Mouse (Mus musculus) midbrain, embryonic 16.5 days (tissue): Measurements from ENCODE around the gene Ints11. TPM values are rescaled to one million over a fixed set of nuclear protein-coding genes. Genes with fewer than 3 reads are reported as not detected.
A peak's percentile ranks its signal among the peaks of the same experiment; 100 is the strongest.

Source experiments
- ATAC-seq: fragments of 200-750 bp; cut with Nextera tagmentation; 2 replicates; pipeline ENCODE4 v1.8.0; 2017; ENCODE audit warnings: moderate TSS enrichment
- H3K27ac ChIP-seq: fragments of 300-500 bp; sonication (generic); 2 replicates; pipeline ENCODE4 v1.5.1; 2014; ENCODE audit warnings: mild to moderate bottlenecking, low read length, mixed read lengths
- H3K27me3 ChIP-seq: fragments of 300-500 bp; sonication (generic); 2 replicates; pipeline ENCODE4 v1.6.1; 2014; ENCODE audit warnings: low read depth, low read length, mixed read lengths; ENCODE audit not compliant: control insufficient read depth, insufficient read depth
- H3K36me3 ChIP-seq: fragments of 300-500 bp; sonication (generic); 2 replicates; pipeline ENCODE4 v1.6.1; 2014; ENCODE audit warnings: mild to moderate bottlenecking, low read length, moderate library complexity, mixed read lengths; ENCODE audit not compliant: control insufficient read depth, insufficient read depth
- H3K4me1 ChIP-seq: fragments of 300-500 bp; sonication (generic); 2 replicates; pipeline ENCODE4 v1.6.1; 2014; ENCODE audit warnings: mild to moderate bottlenecking, low read length, mixed read lengths; ENCODE audit not compliant: control insufficient read depth, insufficient read depth
- H3K4me2 ChIP-seq: fragments of 300-500 bp; sonication (generic); 2 replicates; pipeline ENCODE4 v1.6.1; 2014; ENCODE audit warnings: mild to moderate bottlenecking, low read length, mixed read lengths
- H3K4me3 ChIP-seq: fragments of 300-500 bp; sonication (generic); 2 replicates; pipeline ENCODE4 v1.5.1; 2014; ENCODE audit warnings: low read depth, mild to moderate bottlenecking, low read length, moderate library complexity, mixed read lengths
- H3K9ac ChIP-seq: fragments of 300-500 bp; sonication (generic); 2 replicates; pipeline ENCODE4 v1.6.1; 2014; ENCODE audit warnings: low read depth, low read length, mixed read lengths
- H3K9me3 ChIP-seq: fragments of 300-500 bp; sonication (generic); replicated peaks from 2 replicates; pipeline ENCODE4 v1.6.1; 2014; ENCODE audit warnings: mild to moderate bottlenecking, low read length, mixed read lengths; ENCODE audit not compliant: control insufficient read depth, poor library complexity, severe bottlenecking
- WGBS: fragments of 180-500 bp; shearing (Covaris S2); extraction: QIAGEN DNeasy Blood & Tissue Kit; methylation state at CpG from one replicate; pipeline ENCODE4 v1.1.7; 2014; 5-methylcytosine and 5-hydroxymethylcytosine counted together
- polyA plus RNA-seq: library from polyadenylated mRNA; unstranded; fragments of >200 nt; fragmentation: Nextera tagmentation; extraction: Ambion mirVana; gene quantifications from 2 replicates; pipeline ENCODE4 v1.2.1, GENCODE M21; 2015

Gene Ints11
- polyA plus RNA-seq, 1 experiment from 2014 or later = 78.7 TPM

DNA sequence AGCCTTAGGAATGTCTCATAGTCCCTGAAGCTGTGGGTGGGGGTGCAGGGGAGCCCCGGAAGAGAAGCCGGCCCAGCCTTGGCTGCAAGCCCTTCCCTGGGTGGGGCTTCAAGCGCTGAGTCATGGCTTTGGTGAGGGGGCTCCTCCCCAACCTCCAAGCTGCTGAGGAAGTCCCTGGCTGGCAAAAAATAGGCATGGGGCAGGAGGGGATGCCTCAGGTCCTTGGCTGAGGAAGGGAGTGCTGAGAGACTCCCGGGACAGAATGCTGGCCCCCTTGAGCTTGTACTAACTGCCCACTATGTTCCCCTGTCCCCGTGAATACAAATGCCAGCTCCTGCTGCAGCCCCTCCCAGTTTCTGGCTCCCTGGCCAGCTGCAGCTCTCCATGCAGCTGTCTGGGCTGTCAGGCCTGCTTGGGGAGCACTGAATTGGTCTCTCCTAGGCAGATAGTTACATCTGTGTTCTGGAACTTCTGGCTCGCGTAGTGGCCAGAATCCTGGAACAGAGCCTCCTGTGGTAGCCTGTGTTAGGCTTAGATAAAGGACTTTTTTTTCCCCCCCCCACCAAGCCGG is 25.1 kb downstream of the Ints11 start:
- WGBS = 22% methylated on average over 8 of the region's 8 CpGs
- ATAC-seq = no peak
- Histone ChIP-seq H3K27ac (peak overlapping the region; percentile 38; the same call in 1 of the 2 replicates), H3K4me2 (peak overlapping the region; percentile 94), H3K36me3 (peaks cover 26% of the 10 kb centered on the region), H3K27me3 (no peaks in the 10 kb centered on the region), H3K9me3 (no peaks in the 10 kb centered on the region), H3K9ac (peak overlapping the region; percentile 98), H3K4me3 (peak overlapping the region; percentile 92), H3K4me1 (peaks cover 43% of the 10 kb centered on the region)

DNA sequence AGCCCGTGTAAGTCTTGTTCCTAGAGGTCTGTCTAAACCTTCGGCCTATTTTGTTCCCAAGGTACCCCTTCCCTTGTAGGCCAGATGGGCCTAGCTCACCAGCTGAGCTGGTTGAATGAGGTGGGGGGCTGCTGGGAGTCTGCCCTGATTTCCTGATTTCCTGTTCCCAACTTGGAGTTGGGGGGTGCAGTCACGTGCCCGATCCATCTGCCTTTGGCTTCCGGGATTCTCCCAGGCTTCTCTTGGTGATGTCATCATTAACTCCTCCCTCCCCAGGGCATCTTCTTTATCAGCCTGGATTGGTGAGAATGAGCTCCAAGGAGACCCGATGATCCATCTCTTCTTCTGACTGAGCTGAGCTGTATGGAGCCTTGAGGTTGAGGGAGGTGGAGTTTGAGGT is 25.9 kb downstream of the Ints11 start:
- WGBS = 22% methylated on average over 6 of the region's 6 CpGs
- no peaks in the 10 kb centered on the region for H3K9me3 ChIP-seq
- H3K4me1 ChIP-seq = peaks cover 38% of the 10 kb centered on the region
- H3K9ac ChIP-seq = peak overlapping the region; percentile 98
- peak overlapping the region; percentile 38; the same call in 1 of the 2 replicates for H3K27ac ChIP-seq
- H3K4me2 ChIP-seq = peak overlapping the region; percentile 94
- H3K4me3 ChIP-seq = peak overlapping the region; percentile 92
- no peaks in the 10 kb centered on the region for H3K27me3 ChIP-seq
- ATAC-seq = no peak
- H3K36me3 ChIP-seq = peaks cover 33% of the 10 kb centered on the region

DNA sequence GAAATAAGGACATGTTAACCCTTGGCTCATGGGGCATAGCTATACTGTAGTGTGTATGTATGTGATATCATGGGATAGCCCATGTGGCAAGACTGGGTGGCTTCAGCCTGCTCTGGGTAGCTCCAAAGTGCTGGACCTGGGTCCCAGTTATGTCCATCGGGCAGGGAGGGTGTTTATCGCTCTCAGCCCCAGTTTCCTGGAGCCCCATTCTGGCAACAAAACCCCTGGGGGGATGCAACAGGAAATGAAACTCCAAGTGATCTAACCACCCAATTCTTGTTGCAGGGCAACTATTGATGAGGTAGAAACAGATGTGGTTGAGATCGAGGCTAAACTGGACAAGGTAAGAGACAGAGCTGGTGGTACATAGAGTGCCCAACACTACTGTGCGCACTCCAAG is 26.5 kb downstream of the Ints11 start:
- Histone ChIP-seq H3K4me1 (peaks cover 31% of the 10 kb centered on the region), H3K4me2 (peak overlapping the region; percentile 94), H3K9ac (no peak overlapping the region), H3K4me3 (no peak overlapping the region), H3K36me3 (peaks cover 35% of the 10 kb centered on the region), H3K9me3 (no peaks in the 10 kb centered on the region), H3K27me3 (no peaks in the 10 kb centered on the region), H3K27ac (no peak overlapping the region)
- ATAC-seq = no peak
- WGBS = 95% methylated on average over 4 of the region's 4 CpGs

DNA sequence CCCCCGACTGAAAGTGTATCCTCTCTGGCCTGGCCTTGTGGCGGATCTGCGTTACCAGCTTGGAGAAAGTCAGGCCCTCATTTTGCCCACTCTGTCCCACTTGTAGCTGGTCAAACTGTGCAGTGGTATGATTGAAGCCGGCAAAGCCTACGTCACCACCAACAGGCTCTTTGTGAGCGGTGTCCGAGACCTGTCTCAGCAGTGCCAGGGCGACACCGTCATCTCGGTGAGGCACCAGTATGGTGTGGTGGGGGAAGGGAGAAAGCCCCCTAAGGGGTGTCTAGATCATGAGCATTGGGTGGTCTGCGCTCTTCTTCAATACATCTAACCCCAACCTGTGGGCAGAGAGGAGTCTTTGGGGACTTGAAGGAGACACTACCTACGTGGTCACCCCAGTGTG is 27.1 kb downstream of the Ints11 start:
- no peak for ATAC-seq
- 95% methylated on average over 12 of the region's 12 CpGs for WGBS
- Histone ChIP-seq H3K4me1 (peaks cover 31% of the 10 kb centered on the region), H3K4me2 (no peak overlapping the region), H3K9me3 (no peaks in the 10 kb centered on the region), H3K9ac (no peak overlapping the region), H3K27me3 (no peaks in the 10 kb centered on the region), H3K36me3 (peaks cover 41% of the 10 kb centered on the region), H3K4me3 (no peak overlapping the region), H3K27ac (no peak overlapping the region)

DNA sequence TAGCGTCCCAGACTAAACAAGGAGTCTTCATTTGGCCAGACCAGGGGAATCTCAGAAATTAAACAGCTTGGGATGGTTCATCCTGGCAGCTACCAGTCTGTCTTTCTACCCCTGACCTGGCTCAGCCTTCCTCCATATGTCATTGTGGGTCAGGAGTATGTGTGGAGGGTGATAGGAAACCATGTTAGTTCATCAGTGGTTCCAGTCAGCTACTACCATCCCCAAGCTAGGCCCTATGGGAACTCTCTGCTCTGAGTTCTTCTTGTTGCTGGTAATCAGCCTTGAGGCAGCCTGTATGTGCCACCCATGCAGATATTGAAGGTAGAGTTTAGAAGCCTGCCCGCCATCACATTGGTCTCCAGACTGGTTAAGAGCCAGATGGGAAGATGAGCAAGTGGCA is 29.0 kb downstream of the Ints11 start:
- Histone ChIP-seq H3K4me1 (peaks cover 27% of the 10 kb centered on the region), H3K27me3 (no peaks in the 10 kb centered on the region), H3K36me3 (peaks cover 60% of the 10 kb centered on the region), H3K4me2 (no peak overlapping the region), H3K4me3 (no peak overlapping the region), H3K9ac (no peak overlapping the region), H3K27ac (no peak overlapping the region), H3K9me3 (no peaks in the 10 kb centered on the region)
- 98% methylated on average over 2 of the region's 2 CpGs for WGBS
- ATAC-seq = no peak

DNA sequence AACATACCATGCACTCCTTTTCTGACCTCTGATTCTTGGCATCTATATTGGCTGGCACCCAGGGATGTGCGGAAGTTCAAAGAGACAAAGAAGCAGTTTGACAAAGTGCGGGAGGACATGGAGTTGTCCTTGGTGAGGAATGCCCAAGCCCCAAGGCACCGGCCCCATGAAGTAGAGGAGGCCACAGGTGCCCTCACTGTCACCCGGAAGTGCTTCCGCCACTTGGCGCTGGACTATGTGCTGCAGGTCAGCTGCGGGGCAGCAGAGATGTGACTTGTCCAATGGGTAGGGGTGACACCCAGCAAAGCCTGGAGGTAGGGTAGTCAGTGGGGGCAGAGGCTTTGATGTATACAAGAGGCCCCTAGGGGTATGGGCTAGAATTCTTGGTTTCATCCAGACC is 30.0 kb downstream of the Ints11 start:
- Histone ChIP-seq H3K27ac (no peak overlapping the region), H3K4me1 (peaks cover 16% of the 10 kb centered on the region), H3K9me3 (no peaks in the 10 kb centered on the region), H3K9ac (no peak overlapping the region), H3K4me3 (no peak overlapping the region), H3K4me2 (no peak overlapping the region), H3K27me3 (no peaks in the 10 kb centered on the region), H3K36me3 (peaks cover 68% of the 10 kb centered on the region)
- 95% methylated on average over 7 of the region's 7 CpGs for WGBS
- no peak for ATAC-seq

DNA sequence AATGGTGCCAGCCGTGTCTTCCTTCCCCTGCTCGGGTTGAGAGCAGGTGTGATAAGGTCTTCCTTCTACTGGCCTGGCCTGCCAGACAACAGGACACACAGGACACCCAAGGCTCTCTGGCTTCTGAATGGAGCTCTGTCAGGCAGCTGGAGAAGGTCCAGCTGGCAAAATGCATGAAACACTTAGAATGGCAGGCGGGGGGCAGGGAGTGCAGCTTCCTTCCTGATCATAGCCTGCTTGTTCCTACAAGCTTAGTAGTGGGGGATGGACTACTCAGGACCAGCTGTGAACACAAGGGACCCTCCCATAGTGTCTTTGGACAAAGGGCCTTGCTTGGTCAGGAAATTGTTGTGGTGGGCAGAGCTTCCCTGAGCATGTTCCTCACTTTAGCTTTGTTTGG is 31.9 kb downstream of the Ints11 start:
- no peak overlapping the region for H3K4me2 ChIP-seq
- H3K9ac ChIP-seq = no peak overlapping the region
- no peaks in the 10 kb centered on the region for H3K27me3 ChIP-seq
- H3K4me1 ChIP-seq = no peaks in the 10 kb centered on the region
- ATAC-seq = peak; percentile 52; the same call in 1 of the 2 replicates
- no peak overlapping the region for H3K4me3 ChIP-seq
- H3K27ac ChIP-seq = no peak overlapping the region
- H3K9me3 ChIP-seq = no peaks in the 10 kb centered on the region
- peaks cover 81% of the 10 kb centered on the region for H3K36me3 ChIP-seq
- WGBS = 91% methylated on average over 3 of the region's 3 CpGs

DNA sequence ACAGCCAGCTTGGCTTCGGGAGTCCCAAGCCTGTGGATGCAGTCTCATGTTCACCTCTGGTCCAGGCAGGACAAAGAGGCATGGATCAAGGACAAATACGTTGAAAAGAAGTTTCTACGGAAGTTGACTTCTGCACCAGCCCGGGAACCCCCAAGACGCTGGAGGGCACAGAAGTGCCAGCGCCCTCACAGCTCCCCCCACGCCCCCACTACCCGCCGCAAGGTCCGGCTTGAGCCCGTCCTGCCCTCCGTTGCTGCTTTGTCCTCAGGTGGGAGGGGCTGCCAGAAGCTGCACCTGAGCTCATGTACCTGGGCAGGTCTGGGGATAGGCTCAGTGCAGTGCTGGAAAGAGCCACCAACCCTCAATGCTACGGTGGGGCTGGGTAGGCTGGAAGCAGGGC is 33.9 kb downstream of the Ints11 start:
- Histone ChIP-seq H3K4me3 (no peak overlapping the region), H3K27ac (no peak overlapping the region), H3K27me3 (no peaks in the 10 kb centered on the region), H3K9ac (no peak overlapping the region), H3K9me3 (no peaks in the 10 kb centered on the region), H3K36me3 (peaks cover 72% of the 10 kb centered on the region), H3K4me1 (no peaks in the 10 kb centered on the region), H3K4me2 (no peak overlapping the region)
- WGBS = 97% methylated on average over 13 of the region's 13 CpGs
- no peak for ATAC-seq

DNA sequence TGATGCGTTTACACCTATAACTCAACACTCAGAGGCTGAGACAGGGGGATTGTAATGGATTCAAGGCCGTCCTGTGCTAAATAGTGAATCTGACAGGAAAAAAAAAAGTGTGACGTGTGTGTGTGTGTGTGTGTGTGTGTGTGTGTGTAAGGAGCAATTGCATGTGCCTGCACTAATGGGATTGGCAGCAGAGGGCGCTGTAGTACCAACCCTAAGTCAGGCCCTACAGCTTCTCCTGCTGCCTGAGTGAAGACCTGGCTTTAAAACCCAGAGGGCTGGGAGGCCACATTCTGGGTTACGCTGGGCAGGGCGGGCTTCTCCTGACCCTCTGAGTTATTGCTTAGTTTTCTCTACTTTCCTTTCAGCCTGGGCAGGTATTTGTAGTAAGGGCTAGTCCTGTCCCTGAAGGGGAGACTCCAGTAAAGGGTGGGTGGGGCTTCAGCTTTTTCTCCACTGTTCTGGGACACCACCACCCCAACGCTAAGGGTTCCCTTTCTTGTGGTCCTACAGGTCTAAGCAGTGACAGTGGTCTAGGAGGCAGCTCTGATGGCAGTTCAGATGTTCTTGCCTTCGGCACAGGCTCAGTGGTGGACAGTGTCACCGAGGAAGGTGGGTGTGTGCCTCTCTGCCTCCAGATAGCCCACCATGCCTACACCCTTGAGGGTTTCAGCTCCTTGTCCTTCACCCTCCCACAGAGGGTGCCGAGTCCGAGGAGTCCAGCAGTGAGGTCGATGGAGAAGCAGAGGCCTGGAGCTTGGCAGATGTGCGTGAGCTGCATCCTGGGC is 35.2 kb downstream of the Ints11 start:
- Histone ChIP-seq H3K4me2 (no peak overlapping the region), H3K27ac (no peak overlapping the region), H3K9me3 (no peaks in the 10 kb centered on the region), H3K9ac (no peak overlapping the region), H3K36me3 (peaks cover 60% of the 10 kb centered on the region), H3K4me3 (no peak overlapping the region), H3K4me1 (no peaks in the 10 kb centered on the region), H3K27me3 (no peaks in the 10 kb centered on the region)
- ATAC-seq = no peak
- 92% methylated on average over 13 of the region's 13 CpGs for WGBS
